Mouse (Mus musculus): ENCODE results near the gene Slc17a8.

- TF ChIP-seq CTCF (IDR thresholded peaks at IDR 0.05; ENCODE audit: borderline replicate concordance, extremely low read depth, insufficient read depth, insufficient read length) = no peak
- TF ChIP-seq POLR2A (IDR thresholded peaks at IDR 0.05; ENCODE audit: borderline replicate concordance, extremely low read depth, insufficient read depth, insufficient read length, poor library complexity, severe bottlenecking) = no peak
Observed at GRCm38 (mm10) chr10:89592797-89593196, 28.3 kb downstream of the Slc17a8 start.
